Mouse (Mus musculus) adrenal gland, adult 18-20 months (tissue): ENCODE data around the gene Nfatc4. TPM values are rescaled to one million over a fixed set of nuclear protein-coding genes. Genes with fewer than 3 reads are reported as not detected.

Experiments used
- DNase-seq, 2 experiments: peaks; one replicate each; pipeline ENCODE4 v3.0.0; 2021 to 2022; ENCODE audit warnings: low spot score in 2 of 2
- long read RNA-seq, 2 experiments: library from polyadenylated mRNA; stranded (forward); transcript quantifications; one replicate each; pipeline ENCODE4 v2.0.0; 2021
- total RNA-seq, 2 experiments: library from RNA; stranded (reverse); gene quantifications; 1 replicate in 1 of 2; 2 replicates in 1 of 2; pipeline ENCODE4 v1.2.3; 2021

Nfatc4 gene
- total RNA-seq: 10 to 100 TPM; 17.4 to 21.4 TPM
- long read RNA-seq, experiment 1, partial matches to known transcripts: 2 of 4 reads
- long read RNA-seq, experiment 1, other reads (novel, unspliced or antisense): 2 of 4 reads
- long read RNA-seq, experiment 2, partial matches to known transcripts: 3 of 10 reads
- long read RNA-seq, experiment 2, other reads (novel, unspliced or antisense): 6 of 10 reads

DNA sequence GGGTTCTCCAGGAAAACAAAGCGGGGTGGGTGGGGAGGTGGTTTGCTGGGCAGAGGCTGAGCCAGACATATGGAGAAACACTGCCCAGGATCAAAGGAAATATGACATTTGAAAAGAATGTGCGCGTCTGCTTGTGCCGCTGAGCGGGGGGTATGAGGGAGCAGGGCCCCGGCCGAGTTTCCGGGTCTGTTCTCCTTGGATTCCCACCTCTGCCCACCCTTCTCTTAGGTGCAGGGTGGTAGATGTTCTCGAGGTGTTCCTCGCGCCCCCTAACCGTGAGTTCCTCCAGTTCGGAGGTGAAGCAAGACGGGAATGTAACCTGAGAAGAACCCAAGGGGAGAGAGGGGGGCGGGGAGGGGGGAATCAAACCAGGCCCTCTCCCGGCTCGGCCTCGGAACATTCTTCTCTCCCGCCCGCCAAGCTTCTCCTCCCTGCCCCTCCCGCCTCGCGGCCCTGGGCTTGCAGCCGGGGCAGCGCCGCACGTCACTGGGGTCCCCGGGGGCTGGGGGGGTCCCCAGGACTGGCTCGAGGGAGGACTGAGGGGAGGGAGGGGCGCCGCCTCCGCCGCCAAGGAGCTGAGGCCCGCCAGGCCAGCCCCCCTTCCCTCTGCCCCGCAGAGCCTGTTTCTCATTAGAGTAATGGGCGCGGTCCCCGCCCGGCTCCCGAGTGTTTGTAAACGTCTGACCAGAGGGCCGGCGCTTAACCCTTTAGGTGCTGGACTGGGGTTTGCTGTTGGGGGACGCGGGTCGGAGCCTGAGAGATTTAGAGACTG is at the start of gene Nfatc4:
Gene Nfatc4, plus strand, starts transcription at position 154 of the 772 bp plus-strand sequence.
- DNase-seq: peak; percentile 61 to 71

DNA sequence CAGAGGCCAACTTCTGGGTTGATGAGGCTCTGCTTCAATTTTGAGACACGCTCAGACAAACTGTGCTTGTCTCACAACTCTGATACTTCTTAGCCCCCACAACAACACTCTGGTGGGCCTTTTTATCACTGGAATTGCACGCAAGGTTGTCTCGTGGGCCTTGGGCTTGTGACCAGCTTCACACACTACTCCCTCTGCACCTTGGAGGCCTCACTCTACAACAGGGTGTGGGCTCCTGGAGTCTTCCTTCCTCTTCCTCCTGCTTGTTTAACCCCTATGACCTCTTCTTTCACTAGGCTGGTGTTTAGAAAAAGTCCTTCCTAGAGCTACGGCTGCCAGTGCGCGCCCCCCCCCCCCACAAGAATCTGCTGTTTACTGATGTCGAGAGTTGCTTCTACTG is 46.2 kb upstream of the Nfatc4 start:
- DNase-seq: peak in 1 of 2 experiments; percentile 5

DNA sequence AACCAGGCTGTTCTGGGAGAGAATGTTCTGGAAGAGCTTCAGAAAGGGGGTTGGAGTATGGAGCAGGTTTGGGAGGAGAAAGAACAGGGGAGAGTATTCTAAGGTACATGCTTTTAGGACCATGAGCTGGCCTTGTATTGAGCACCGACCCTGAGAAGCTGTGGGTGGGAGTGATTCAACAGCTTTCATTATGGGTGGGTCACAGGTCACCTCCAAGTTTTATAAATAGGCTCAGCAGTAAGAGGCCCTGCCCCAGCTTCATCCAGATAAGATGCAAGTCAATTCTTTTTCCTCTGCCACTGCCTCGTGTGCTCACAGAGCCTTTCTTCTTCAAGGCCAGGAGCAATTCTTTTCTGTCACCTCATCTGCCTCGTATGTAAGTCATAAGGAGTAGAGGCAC is 45.8 kb upstream of the Nfatc4 start:
- DNase-seq: no peak

DNA sequence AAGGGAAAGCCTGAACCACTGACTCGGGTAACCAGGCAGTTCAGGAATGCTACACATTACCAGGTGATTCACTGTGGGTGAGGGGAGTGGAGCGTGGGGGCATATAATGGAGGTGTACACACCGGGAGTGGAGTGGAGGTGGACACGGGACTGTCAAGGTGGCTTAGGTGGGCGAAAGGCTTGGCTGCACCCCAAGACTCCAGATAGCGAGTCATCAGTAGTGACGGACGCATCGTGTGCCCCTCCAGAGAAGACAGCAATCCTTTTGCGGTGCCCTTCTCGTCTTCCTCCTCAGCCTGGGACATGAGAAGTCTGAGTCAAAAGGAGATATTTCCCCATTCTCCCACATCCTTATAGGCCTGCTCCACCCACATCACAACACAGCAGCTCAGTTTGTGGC is 45.1 kb upstream of the Nfatc4 start:
- peak in 1 of 2 experiments; percentile 15 for DNase-seq

DNA sequence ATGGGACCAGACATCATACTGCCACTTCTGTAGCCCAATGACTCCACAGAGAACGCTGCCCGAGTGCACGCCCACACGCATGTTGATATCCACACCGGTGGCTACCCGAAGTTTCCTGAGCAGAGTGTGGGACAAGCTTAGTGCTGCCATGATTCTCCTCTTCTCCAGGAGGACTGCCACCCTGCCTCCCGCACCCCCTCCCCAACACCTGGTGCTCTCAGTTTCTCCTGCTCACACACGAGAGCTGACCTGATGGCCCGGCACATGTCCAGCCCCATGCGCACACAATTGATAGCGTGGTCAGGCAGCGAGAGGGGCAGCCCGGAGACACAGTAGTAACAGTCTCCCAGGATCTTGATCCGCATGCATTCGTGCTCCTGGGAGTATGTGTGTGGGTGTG is 44.3 kb upstream of the Nfatc4 start:
- peak in 1 of 2 experiments; percentile 17 for DNase-seq

DNA sequence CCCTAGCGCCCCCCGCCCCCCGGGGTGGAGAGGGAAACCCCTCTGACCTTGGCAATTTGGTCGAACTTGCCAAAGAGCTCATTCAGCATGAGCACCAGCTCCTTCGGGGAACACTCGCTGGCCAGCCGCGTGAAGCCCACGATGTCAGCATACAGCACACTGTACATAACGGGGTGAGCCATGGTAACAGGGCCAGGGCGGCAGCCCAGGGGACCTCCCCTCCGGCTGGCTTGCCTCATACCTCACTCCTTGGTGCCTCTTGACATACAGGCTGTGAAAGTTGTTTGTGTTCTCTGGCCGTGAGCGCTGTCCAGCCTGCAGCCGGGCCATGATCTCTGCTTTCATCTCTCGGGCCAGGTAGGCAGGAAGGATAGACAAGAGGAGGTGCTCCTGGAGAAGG is 43.3 kb upstream of the Nfatc4 start:
- peak in 1 of 2 experiments; percentile 15 for DNase-seq

DNA sequence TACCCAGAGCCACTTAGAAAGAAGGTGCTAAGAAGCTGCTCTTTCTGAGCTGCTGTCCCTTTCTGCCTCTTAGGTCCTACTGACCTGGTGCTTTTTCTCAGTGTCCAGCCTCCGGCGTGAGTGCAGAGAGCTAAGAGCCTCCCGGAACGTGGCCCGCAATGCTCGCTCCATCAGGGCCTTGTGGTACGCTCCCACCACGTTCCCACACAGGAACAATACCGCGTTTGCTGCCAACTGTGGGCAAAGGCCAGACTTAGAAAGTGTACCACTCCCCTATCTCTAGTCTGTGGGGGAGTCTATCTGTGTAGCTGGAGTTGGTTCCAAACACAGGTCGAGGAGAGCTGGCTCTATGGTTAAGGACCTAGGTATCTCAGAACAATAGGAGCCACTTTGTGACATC is 42.2 kb upstream of the Nfatc4 start:
- peak; percentile 3 to 16 for DNase-seq

DNA sequence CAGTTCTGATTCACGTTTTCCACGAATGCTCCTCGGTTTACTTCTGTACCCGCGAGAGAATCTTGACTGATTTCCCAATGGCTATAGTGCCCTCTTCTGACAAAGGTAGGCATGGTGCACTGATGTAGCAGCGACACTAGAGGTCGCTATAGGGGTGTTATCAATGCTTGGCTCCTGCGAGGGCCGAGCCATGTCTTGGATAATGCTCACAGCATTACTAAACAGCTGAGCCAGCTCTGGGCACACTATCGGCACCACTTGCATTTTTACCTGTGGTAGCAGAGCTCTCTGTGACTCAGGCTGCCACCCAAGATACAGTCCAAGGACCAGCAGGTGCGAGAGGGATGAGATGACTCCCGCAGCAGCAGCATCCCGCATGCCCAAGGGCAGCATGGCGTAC is 41.6 kb upstream of the Nfatc4 start:
- peak; percentile 39 to 55 for DNase-seq

DNA sequence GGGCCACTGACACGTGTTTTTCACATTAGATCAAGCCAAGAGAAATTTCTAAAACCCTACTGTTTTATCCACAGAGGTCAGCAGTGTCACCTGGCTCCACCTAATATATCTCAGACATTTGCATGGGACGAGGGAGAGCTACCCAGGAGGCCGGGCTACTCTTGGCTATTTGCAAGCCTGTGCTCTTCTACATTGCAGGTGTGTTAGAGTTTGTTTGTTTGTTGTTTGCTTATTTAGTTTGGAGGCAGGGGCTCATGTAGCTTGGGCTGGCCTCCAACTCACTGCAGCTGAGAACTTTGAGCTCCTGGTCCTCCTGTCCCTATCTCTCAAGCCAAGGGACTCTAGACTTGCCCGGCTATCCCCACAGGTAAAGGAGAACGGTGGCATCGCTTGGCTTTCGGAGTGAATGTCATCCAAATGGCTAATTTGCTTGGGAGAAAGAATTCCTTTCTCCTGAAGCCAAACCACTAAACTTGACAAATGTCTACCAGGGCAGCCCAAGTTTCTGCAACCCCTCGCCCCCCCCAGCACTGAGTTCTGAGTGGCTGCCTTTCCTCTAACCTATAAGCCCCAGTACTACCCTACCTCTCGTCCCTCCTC is 40.5 kb upstream of the Nfatc4 start:
- peak in 1 of 2 experiments; percentile 1 for DNase-seq

DNA sequence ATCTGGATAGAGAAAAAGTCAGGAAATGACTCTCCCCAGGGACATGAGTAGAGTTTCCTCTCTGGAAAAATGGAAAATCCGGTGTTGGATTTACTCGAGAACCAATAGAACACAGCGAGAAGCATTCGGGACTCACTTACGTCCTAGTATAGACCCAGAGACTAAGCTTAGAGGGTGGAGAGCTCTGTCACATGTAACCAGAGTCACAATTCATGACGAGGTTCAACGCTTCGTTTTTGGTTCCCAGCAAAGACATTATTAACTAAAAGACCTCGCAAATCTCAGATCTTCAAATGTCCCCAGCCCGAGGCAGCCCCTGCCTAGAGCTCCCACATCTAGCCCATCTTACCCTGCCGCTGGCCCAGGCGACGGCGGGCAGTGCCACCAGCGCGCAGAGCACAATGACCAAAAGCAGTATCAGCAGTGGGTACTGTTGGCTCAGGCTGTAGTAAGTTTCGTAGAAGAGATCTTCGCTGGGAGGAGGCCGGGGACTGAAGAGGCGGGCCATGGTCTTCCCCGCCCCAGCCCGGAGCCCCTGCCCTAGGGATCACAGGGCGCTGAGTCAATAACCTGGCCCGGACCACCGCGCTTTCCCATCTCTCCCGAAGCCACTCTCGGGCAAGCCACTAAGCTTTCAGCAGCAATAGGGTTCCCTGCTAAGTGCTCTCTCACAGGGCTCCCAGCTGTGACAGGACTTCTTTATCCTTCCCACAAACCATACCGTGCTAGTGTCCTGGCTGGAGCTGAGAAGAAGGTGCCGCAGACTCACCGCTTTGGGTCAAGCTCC is 39.6 kb upstream of the Nfatc4 start:
- peak; percentile 1 to 25 for DNase-seq

DNA sequence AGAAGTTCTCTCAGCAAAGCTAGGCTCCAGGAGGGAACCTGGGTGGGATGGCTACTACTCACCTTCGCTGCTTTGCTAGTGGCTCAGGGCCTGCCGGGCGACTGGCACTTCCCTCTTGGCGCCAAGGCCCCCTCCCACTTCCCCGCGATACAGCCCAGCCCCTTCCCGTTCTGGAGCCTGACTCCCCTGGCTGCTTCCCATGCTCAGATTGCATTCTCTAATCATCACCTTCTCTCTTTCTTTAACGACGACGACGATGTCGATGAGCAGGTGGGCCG is 39.0 kb upstream of the Nfatc4 start, which contains the start of gene Adcy4:
Gene Adcy4, minus strand, starts transcription at position 138 of the 278 bp plus-strand sequence.
- peak; percentile 5 to 23 for DNase-seq

DNA sequence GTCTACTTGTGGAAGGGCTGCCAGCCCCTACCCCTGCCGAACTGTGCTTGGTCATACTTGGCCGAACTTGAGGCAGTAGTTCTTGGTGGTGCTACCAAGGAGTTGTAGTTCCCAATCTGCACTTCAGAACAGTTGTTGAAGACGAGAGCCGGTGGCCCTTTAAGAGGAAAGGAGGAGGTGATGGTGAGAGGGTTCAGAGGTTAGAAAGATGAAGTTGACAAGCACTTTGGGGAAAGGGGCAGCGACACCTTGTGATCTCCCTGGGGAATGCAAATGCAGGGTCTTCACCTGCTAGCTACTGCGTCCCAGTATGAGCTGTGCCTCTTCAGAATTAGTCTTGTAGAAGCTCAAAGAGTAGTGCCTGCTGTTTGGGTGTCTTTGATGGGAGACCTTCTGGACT is 37.7 kb upstream of the Nfatc4 start:
- peak in 1 of 2 experiments; percentile 1 for DNase-seq

DNA sequence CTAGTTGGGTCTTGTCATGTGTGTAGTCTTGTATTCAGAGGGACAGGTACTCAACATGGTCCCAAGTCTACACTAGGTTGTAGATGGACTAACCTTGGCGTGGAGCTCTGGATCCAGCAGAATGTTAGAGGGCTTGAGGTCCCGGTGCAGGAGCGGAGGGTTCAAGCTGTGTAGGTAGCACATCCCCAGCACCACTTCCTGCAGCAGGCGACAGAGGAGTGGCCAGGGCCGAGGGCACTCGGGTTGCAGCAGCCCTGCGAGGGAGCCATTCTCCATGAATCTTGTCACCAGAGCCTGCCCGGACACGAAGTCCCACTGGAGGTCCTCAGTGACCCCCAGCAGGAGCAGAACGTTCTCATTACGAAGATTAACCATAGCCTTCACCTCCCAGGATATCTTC is 35.2 kb upstream of the Nfatc4 start:
- no peak for DNase-seq

DNA sequence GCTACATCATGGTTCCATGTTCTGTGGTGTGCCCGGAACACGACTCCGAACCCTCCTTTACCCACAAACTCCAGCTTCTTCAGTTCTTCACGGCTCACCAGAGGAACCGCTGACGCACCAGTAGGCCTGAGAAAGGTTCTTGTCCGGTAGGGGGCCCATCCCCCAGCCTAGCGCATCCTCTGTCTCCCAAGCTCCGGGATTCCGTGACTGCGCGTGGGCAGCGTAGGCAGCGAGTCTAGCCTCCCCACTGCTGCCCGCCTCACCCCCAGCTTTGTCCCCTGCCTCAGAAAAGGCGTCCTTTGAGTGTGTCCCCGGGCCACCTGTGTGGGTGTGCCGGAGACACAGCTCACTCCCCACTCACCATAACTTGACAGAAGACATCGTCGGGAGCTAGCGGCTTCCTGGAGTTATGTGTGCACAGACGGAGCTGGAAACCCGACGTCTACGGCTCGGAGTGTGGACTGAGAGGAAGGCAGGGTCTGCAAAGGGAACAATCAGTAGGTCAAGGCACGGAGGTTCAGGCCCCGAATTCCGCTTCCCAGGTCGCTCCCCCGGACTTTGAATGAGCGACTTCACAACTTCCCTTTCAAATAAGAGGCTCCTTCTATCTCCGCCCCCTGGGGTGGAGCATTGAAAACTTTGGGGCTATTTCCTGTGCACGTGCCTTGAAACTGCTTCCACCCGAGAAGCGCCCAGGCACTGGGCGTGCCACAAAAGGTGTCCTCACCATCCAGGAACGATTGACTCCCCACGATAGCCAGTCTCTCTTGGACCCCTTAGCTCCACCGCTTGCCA is 34.5 kb upstream of the Nfatc4 start, which contains the start of gene Ripk3:
Gene Ripk3, minus strand, starts transcription at position 610 of the 795 bp plus-strand sequence.
- DNase-seq: no peak

DNA sequence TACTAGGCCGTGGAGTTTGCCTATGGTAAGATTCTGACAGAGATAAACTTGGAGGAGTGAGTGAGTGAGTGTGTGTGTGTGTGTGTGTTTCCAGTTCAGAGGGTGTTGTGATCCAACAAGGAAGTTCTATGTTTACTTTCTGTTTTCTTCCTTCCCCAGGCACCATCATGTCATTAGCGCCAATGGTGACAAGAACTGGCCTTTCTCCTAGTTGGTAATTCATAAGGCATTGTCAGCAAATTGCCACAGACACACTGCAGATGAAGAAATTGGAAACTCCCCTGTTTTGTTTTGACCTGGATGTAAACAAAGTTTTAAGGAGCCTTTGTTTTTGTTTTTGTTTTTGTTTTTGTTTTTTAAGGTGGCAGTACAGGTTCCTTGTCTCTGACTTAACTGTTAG is 29.5 kb upstream of the Nfatc4 start:
- no peak for DNase-seq

DNA sequence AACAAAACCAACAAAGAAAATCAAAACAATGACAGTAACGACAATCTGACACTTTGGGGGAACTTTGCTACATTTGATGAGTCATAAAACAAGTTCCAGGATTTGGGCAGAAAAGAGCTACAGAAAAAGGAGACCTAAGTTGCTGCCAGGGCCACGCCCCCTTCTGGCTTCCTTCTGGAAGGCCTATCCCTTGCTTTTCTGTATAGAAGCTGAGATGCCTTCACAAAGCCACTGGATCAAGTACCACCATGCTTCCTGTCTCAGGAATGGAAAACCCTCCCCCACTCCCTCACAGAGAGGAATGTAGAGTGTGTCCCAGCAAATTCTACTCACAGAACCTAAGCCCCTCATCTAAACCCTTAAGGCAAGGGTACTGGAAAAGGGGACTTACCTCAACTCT is 29.0 kb upstream of the Nfatc4 start:
- no peak for DNase-seq

DNA sequence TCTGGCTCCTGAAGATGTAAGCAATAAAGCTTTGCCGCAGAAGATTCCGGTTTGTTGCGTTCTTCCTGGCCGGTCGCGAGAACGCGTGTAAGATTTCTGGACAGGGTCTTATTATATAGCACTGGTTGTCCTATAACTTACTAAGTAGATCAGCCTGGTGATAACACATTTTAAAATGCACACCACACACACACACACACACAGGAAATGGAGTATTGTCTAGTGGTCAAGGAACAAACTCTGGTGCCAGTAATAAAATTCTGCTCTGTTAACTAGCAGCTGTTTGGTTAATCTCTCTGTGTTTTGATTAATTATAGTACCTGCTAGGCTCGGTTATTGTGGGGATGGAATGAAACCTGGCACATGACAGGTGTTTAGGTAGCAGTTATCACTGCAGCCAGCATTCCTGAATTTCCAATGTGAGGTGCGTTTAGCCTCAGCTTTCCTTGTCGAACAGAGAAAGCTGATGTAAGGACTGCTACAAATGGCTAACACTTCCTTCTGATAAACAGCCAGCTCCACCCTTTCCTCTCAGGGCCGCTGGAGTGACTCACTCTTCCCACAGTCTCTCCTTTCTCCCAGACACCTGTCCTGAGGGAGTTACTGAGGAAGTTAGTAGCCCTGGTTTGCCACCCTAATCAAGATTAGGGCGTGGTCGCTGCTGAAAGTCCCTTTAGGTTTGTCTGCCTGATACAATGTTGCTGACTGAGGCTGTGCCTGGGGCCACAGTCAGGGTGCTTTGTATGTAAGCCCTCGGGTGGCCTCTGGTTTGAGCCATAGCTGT is 27.4 kb upstream of the Nfatc4 start:
- no peak for DNase-seq

DNA sequence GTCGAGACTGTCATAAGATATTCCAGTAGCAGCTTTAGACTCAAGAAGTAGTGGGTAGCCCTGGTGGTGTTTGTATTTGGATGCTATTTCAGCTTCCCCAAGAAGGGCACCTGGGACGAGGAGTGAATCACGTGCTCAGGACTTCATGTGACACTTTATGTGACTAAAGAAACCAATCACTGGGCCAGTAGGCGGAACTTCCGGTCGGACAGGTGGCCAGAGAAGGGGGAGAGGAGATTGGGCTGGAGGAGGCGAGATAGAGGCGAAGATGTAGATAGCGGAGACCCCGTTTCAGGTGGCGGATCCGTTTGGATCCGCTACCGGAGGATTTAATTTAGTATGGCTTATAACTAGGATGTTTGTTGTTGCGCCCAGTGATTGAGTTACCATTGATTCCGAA is 8.1 kb upstream of the Nfatc4 start:
- DNase-seq: peak; percentile 43 to 58

DNA sequence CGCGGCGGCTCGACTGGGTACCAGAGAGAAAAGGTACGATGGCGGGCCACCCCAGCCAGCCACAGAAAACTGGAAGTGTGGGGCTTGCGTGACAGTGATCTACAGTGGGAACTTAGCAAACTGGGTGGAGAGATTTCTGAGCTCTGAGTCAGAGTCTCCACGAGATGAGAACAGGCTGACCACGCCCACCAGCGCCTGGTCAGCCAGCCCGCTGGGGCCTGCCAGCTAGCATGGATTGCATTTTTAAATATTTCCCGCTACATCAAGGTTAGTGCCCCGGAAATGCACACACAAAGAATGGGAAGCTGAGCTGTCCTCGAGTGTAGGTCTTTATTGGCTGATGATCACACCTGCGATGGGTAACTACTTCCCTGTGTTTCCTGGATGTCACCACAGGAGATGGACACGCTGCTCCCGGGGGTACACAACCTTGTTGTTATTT is 7.6 kb upstream of the Nfatc4 start:
- peak; percentile 59 to 67 for DNase-seq
